Mouse (Mus musculus) c-Kit-positive CD71-positive TER-119-negative erythroid progenitor cells, embryonic 14.5 days (primary cell): ENCODE results near the gene Gpc6.

Source experiments
- DNase-seq: peaks from one replicate; pipeline ENCODE4 v3.0.0-alpha.2; 2013; ENCODE audit warnings: low read depth

Gpc6 gene

DNA sequence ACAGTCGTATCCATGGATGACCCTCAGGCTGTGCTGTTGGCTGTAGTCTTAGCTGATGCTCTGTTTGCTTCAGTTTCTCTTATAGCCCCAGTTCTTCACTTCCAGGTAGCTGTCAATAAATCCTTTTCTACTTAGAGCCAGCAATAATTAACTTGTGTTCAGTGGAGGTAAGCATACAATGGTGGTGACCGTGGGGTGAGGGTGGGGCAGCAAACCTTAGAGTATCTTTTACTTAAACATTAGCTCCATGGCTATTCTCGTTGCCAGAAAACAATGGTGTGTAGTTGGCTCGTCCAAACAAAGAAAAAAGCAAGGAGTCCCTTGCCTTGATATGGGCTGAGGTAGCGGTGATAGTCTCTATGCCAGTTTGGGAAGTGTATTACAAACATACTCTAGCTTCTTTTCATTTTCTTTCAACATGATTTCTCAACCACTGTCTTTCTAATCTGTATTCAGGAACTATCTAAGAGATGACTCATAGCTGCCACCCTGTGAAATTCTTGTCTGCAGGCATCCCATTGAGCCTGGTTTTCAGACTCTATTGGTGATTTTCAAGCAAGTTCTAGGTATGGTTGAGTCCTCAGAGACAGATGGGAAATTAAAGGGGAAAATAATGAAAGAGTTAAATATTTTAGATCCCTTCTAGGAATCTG, 22.9 kb downstream of the Gpc6 start:
- no peak for DNase-seq

DNA sequence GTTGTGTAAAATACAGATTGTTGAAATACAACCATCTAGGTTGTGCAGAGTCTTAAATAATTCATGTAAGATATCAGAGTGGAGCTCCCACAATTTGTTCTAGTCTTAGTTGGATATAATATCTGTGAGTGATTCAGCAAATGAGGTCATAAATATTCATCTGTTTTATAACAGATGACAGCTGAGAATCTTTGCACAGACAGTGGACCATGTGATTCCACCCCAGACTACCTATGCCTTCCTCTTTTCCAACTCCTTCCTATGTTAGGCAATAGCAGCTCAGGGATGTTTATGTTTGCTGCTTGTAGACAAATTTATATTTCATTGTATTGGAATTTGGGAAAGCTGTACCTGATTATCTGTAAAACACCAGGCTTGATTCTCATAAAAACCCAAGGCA, 32.0 kb downstream of the Gpc6 start:
- no peak for DNase-seq

DNA sequence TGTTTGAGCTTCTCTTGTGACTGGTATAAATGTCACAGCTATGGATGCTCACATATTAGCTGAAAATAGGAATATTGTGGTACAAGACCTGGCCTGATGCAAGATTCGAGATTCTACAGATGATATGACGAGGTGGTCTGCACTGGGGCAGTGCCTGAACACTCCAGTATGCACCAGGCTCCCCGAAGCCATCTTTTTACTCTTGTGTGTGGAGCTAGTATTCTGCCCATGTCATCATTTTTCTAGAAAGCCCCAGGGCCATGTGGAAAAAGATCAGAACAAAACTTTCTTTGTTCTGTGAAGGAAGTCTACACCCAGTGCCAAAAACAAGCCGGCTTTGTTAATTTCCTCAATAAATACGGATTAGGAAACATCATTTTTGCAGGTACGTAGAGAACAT, 39.7 kb downstream of the Gpc6 start:
- DNase-seq, result no peak

DNA sequence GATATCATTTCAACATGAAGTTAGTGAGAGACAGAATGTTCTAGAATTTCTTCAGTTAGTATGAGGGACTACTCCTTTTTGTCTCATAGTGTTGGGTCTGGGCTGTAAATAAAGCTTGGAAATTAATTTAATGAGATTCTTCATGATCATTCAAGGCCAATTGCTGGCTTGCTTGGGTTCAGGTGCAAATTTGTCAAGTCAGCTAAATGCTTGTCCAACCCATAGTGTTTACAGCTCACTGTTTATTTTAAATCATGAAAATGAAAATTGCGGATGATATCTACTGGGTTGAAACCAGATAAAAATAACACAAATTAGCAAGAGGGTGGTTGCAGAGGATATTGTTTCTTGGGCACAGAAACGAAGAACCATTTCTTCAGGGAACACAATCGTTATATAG, 49.6 kb downstream of the Gpc6 start:
- DNase-seq, result no peak

DNA sequence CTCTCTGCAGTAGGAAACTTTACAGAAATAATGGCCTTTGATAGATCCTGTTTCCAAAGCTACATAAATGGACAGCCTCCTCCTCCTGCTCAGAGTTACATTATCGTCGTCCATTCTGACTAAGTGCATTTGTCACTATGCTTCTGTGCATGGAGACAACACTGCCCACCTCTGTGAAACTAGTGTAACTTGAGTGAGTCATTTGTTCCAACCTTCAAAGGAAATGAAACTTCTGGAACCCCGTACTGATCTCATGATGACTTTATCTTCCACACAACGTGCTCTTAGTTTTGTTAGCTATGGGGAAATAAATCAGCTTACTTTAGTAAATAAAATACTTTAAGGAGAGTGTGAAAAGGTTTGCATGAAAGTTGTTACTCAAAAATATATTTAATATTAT, 50.1 kb downstream of the Gpc6 start:
- no peak for DNase-seq

DNA sequence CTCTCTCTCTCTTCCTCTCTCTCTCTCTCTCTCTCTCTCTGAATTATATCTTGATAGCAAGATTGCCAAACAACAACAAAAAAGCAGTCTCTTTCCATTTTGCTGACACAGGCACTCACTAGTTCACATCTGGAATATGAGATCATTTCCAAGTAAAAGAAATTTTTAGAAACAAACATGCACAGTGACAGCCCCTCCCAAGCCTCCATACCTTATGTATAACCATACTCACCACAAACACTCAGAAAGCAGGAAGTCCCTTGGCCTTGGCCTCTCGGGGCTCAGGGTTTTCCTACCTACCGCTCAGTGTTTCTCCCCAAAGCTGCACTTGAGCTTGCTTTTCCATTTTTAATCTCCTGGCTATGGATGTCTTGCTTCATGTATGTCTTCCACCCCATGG, 52.1 kb downstream of the Gpc6 start:
- no peak for DNase-seq

DNA sequence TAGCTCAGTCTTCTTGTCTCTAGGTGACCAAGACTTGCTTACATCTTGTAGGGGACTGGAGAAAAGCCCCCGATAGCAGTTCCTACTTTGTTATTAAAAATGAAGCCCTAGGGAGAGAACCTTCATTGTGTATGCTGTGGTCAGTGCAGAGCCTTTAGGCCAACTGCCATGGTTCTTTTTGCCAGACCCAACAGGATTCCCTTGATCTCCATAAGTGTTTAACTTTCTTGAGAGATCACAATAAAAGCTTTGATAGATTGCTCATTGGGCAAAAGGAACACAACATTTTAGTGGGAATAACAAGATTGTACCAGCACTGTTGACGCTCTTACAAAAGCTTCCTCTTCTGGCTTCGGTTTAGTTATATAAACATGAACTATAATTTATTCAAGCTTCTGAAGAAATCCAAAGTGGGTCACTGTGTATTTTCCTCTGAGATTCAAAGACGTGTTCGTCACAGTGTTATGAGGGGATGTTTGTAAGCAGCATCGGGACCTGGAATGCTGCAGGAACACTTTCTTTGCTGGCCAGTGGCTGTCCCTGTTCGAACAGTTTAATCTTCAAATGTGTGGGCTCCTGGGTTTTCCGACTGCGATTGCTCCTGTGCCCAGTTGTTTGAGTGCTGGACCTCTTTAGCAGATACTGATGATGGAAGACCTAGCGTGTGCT, 54.7 kb downstream of the Gpc6 start:
- DNase-seq, result no peak

DNA sequence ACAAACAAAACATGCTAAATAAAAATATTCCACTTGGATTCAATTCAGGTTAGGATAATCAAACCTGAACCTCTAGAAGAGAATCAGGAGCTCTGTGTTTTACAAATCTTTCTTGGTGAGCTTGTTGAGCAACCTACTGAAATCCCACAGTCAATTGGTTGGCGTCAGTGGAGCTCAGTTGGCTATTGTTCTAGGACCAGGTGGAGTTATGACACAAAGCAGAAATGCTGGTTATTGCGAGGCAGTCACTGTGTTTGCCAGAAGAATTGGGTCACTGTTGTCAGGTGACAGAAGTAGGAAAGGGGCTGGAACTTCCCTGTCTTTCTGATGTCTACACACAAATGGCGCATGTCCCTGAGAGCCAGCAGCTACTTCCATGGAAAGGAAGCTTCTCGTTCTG, 56.6 kb downstream of the Gpc6 start:
- no peak for DNase-seq

DNA sequence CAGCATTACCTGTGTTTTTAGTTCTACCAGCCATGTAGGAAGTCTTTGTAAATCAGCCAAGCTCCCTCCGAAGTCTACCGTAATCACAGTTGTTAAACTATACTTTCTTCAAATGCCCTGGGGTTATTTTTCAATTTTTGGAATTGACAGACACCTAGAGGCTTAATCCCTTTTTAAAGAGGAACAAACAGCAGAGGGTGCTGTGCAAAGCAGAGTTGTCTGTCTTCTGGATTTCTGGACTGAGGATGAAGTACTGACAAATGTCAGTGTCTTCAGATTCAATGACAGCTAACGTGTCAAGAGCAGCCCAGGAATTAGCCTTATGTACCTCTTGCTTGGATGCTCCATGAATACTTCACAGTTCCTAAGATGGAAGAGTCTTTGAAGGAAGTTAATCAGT, 62.2 kb downstream of the Gpc6 start:
- DNase-seq, result no peak

DNA sequence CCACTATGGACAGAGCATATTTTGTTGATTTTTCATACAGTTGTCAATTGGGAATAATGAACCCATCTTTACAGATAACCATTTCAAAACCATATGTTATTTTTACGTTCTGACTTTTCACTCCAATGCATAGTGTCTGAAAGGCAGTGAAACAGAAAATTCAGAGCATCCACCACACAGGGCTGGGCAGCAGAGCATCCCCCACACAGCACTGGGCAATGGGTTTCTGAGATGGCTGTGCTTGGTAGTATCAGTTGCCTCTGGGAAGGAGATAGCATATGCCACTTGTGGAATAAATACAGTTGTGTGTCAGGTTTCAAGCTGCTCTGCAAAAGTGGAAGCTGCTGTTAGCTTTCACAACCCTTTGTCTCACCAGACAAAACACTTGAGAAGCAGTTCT, 75.3 kb downstream of the Gpc6 start:
- DNase-seq, result no peak

DNA sequence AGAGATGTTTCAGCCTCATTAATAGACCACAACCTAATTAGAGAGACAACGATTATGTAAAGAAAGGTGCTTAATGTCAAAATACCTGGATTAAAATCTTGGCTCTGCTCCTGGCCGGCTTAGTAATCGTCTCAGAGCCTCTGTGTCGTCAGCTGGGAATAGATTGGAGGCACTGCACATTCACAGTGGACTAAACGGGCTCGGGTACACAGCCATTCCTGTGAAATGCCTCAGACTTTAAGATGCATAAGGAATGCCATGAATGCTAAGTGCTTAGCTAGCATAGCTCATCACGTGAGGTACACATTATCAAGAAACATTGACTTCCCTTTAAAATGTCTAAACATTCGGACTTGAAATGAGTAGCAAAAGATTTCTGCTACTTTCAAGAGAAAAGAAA, 77.2 kb downstream of the Gpc6 start:
- no peak for DNase-seq

DNA sequence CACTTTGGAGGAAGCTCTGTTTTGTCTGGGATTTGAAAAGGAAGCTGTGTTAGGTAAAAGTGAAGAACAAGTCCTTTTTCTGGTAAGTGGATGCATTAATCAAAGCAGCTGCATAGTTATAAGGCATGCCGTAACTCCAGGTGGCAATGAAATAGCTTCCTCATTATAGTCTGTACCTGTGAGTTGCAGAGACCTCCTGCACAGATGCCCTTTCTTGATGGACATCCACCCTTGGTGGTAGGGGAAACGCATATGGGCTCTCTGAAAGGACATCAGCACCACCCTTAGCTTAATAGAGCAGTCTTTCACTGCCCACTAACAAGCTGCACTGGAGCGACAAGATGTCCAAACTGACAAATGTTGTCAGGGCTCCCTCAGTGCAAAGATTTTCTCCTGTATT, 83.7 kb downstream of the Gpc6 start:
- DNase-seq, result no peak

DNA sequence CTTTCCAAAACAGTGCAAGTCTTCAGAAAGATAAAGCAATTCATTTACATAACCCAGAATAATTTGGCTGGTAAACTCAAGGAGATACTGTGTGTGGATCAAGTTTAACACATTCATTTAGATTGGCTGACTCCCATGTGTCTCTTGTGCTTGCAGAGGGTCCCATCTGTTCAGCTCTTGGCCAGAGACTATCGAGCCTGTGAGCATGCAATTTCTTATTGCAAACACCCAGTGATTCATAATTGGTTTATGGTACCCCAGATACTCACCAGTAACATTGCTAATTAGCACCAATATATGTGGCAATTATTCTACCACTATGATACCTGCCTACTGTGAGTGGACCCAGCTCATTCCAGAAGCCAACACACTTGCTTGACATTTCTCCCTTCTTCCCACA, 87.9 kb downstream of the Gpc6 start:
- no peak for DNase-seq

DNA sequence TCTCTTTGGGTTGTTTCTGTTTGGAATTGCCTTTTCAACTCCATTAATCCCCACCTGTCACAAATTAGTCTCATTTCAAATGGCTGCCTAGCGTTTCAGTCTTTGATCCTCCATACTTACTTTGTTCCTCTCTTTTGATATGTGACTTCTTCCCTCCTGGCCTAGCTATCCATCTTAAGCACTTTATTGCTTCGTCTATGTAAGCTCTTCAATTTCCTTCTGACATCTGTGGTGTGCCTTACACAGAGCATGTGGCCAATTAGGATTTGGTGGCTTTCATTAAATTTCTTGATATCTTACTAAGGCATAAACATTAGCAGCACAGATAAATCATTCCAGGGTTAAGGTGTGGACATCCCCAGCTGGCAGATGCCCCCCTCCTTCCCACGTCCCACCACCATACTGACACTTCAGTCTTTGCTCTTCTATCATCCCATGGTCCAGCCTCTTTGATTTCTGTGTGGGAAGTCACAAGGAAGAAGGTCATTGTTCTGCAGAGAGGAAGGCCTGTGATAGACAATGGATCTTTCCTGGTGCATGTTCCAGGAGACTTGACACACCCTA, 88.5 kb downstream of the Gpc6 start:
- DNase-seq, result no peak

DNA sequence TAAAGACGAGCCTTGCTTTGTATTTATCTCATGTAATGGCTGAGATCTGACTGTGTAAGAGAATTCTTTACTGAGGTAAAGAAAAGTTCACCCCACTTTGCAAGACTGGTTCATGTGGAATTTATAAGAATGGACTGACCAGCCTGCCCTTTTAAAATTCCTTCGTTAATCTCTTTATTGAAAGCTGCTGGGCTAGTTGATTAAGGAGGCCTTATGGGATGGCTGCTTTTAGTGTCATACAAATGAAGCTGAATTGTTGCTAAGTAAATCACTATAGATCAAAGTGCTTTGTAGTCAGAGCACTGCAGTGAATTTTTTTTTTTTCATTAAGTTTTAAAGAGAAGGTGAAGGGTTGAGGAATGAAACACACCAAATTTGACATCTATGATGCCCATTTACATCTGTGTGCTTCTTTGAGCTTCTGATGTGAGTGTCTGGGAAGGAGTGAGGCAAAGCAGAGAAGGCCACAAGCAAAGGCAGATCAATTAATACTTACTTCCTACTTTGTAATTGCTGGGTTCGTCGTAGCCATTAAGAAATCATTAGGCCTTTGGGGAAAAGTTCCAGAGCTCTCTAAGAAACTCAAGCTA, 90.3 kb downstream of the Gpc6 start:
- no peak for DNase-seq

DNA sequence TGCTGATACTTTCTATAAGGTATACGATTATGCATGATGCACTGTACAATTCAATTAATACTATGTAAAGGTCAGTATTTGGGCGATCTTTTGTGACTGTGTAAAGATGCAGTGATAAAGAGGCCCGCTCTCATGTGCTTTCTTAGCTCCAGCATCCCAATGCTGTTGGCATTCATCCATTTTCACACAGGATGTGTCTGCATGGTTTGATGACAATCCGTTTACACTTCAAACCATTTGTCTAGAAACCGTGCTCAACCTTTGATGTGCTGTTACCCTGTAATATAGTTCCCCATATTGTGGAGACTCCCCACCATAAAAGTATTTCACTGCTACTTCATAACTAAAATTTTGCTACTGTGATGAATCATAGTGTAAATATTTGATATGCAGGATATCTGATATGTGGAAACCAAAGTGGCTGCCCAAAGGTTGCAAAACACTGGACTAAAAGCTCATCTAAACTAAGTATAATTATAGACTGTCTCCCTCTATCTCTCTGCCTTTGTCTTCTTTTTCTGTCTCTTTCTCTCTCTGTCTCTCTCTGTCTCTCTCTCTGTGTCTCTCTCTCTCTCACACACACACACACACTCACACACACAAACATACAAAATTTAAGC, 97.2 kb downstream of the Gpc6 start:
- no peak for DNase-seq

DNA sequence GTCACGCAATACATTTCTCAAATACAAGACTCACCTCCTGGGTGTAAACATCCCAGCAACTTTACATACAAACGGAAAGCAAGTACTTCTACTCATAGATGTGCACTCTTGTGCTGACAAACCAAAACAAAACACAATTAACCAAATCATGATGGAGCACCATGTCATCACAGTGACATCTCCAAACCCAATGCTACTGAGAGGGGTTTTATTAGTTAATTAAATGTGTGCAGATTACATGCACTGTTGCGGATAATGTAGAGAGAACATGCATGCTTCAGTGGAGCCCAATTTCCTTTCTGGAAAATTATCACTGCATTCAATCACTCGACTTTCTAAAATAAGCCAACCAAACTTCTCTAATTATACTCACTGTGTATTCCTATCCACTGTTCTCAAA, 109.0 kb downstream of the Gpc6 start:
- DNase-seq, result no peak

DNA sequence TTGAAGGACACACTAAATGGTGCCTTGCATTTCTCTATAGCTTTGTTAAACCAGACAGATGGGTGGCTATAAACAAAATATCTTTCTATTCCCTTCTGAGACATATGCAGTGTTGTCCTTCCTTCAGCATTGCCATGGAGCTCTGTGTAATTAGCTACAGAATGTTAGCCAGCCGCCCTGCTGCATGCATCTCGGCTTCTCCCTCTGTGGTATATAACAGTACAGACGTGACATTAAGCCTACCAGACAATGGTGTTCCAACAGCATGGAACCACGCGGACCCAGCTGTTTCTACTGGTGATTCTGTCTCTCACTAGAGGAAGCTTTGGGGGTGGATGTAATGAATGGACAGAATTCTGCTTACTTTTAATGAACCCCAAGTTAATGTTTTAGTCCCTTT, 115.9 kb downstream of the Gpc6 start:
- DNase-seq, result no peak

DNA sequence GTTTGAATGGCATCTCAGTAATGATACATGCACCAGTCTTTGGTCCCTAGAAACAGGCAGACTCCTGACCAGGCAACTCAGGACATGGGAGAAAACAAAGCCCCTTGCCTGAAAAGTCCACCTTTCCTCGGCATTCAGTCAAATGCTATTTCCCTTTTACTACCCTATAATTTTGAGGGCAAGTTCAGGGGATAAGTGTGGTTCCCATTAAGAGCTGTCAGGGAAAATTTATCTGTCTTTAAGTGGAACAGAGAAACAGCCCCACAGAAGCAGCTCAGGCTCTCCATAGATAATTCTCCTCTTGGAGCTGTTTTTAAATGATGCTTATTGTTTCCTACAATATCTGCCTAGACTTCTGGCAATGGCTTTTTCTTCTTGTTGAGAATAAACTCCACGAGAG, 123.8 kb downstream of the Gpc6 start:
- DNase-seq, result no peak

DNA sequence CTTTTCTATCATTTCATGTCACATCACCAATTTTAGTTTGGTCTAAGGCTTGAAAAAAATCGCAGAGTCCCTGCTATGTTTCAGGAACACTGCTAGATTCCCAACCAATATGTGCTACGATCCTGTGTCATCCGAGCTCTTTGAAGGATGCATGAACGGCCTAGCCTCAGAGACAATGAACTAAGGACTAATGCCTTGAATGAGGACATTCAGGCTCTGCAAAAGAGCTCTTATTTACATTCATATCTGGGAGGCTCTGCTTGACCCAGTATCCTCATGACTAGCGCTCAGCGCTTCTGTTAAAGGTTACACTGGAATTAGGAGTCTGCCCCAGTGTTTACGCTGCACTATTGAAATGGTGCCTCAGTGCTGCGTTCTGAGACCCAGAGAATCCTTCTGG, 125.8 kb downstream of the Gpc6 start:
- no peak for DNase-seq

DNA sequence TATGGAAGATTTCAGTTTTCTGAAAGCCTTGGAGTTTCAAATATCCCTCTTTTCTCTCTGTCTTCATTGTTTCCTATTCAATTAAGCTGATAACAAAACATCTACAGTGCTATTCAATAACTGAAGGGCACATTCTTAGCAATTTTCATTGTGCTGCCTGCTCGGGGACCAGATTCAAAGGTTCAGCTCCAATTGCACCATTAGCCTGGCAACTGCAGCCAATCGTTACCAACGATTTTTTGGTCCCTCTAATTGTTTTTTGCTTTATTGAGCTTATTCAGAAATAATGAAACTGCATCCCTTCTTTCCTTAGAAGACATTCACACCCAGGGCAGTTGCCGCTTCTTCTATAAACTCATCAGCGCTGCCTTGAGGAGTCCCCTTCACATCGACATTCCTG, 128.2 kb downstream of the Gpc6 start:
- DNase-seq, result no peak

DNA sequence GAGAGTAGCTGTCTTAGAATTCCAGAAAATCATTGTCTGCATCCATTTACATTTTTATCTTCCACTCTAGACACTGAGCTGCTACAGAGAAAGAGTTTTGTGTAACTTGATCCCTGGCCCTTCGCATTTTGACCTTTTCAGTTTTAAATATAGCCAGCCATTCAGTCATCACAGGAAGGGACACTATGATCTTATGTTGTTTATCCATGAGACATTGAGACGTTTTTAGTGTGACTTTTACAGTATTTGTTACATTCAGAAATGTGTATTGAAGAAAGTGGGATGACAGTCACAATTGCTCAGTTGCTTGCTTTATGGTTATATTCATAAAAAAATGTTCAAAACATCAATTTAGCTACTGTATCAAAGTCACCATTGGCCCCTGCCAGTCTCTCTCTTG, 130.0 kb downstream of the Gpc6 start:
- no peak for DNase-seq

DNA sequence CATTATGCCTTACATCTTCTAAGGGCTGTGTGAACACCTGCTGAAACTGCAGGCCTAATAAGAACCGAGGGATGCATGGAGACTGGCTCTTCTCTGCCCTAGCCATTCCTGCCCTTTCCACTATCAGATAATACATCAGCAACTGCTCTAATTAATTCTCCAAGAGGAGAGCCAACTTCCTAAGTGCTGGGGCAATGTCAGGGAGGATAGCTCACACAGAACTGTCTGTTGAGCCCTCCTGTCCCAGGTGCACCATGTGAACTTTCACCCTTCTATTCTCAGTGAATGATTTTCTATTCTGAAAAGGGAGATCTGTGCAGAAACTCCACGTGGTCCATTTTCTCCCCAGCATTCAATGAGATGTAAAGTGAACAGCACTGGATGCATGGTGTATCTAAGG, 136.0 kb downstream of the Gpc6 start:
- no peak for DNase-seq
